Mouse (Mus musculus): ENCODE measurements around the gene Hsp90b1. TPM values are rescaled to one million over a fixed set of nuclear protein-coding genes. Genes with fewer than 3 reads are reported as not detected.
A peak's percentile ranks its signal among the peaks of the same experiment; 100 is the strongest.

Gene Hsp90b1
- polyA plus RNA-seq, 1 experiment from 2014 or later, result 592 TPM

DNA sequence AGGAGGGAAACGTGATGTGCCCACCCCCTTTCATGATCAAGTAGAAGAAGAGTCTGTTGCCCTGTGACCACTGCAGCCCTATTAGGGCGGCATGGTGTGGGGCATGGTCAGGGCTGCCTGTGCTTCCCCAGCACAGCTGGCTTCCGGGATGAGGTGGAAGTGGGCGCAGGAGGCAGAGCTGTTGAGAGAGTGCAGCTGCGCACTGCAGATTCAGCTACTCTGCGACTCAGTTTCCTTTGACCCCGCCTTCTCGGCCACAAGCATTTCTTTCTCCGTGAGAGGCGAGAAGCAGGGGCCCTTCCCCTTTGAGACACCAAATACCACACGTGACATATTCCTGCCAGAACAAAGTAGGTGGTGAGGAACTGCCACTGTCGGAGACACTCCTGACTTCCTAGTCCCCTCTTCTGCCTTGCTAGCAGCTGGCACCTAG, 22.3 kb upstream of the Hsp90b1 start:
- peak; percentile 92 for ATAC-seq (ENCODE audit: insufficient read depth)
- H3K4me1 ChIP-seq (ENCODE audit: insufficient read depth), result no peaks in the 10 kb centered on the region
- peak overlapping the region; percentile 59; the same call in 1 of the 2 replicates for H3K27ac ChIP-seq (ENCODE audit: low read depth)
- peak; percentile 85 for DNase-seq
- TF ChIP-seq CTCF (IDR thresholded peaks at IDR 0.05; ENCODE audit: low read depth), result no peak
- H3K4me2 ChIP-seq, result peak overlapping the region; percentile 63
- peak overlapping the region; percentile 42; the same call in 1 of the 2 replicates for H3K9ac ChIP-seq
- H3K9me3 ChIP-seq (ENCODE audit: low read depth, low read length), result no peaks in the 10 kb centered on the region
- H3K27me3 ChIP-seq (ENCODE audit: insufficient read depth, low read length), result no peaks in the 10 kb centered on the region
- peak overlapping the region; percentile 23 for H3K4me3 ChIP-seq (ENCODE audit: low read depth, low read length)
- WGBS, result 2% methylated on average over 12 of the region's 12 CpGs
- no peaks in the 10 kb centered on the region for H3K36me3 ChIP-seq (ENCODE audit: insufficient read depth)

DNA sequence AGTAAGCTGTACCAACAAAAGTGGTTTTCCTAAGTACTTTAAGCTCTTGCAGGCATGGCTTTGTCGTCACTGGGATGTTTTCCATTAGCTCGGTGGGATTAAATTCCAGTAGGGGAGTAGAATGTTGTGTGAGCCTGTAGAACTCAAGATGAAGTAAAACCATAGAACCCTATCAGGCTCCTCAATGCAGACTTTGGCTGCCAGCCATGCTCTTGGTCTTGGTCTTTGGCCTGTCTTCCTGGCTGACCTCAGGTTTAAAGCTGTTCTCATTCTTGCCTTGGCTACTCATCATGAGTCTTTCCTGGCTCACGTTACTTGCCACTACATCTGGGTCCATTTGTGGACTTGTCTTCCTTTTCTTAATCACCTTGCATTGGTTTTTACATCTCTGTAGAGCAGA, 6.8 kb upstream of the Hsp90b1 start:
- no peak for DNase-seq
- no peak overlapping the region for H3K4me2 ChIP-seq
- no peaks in the 10 kb centered on the region for H3K4me1 ChIP-seq (ENCODE audit: insufficient read depth)
- no peaks in the 10 kb centered on the region for H3K27me3 ChIP-seq (ENCODE audit: insufficient read depth, low read length)
- H3K4me3 ChIP-seq (ENCODE audit: low read depth, low read length), result no peak overlapping the region
- ATAC-seq (ENCODE audit: insufficient read depth), result no peak
- TF ChIP-seq CTCF (IDR thresholded peaks at IDR 0.05; ENCODE audit: low read depth), result no peak
- no peak overlapping the region for H3K27ac ChIP-seq (ENCODE audit: low read depth)
- H3K36me3 ChIP-seq (ENCODE audit: insufficient read depth), result no peaks in the 10 kb centered on the region
- WGBS, result 72% methylated on average over 3 of the region's 3 CpGs
- H3K9me3 ChIP-seq (ENCODE audit: low read depth, low read length), result no peaks in the 10 kb centered on the region
- H3K9ac ChIP-seq, result no peak overlapping the region

DNA sequence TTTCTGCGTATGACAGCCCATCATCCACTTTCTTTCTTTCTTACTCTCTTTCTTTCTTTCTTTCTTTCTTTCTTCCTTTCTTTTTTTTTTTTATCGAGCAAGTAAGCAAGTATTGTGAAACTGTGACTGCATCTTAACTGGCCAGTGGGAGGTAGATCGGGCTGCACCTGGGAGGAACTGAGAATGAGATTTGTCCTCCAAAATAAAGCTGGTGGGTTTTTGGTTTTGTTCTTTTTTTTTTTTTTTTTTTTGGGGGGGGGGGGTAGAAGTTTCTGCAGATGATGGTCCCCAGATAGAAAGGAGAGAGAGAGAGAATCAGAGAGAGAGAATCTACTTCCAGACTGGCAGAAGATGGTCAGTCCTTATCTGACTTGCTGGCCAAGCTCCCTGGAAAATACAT, 1.8 kb upstream of the Hsp90b1 start:
- no peaks in the 10 kb centered on the region for H3K9me3 ChIP-seq (ENCODE audit: low read depth, low read length)
- H3K4me3 ChIP-seq (ENCODE audit: low read depth, low read length), result peak overlapping the region; percentile 94; the same call in 1 of the 2 replicates
- peak overlapping the region; percentile 97; the same call in 1 of the 2 replicates for H3K9ac ChIP-seq
- ATAC-seq (ENCODE audit: insufficient read depth), result no peak
- H3K36me3 ChIP-seq (ENCODE audit: insufficient read depth), result peaks cover 19% of the 10 kb centered on the region
- H3K4me2 ChIP-seq, result peak overlapping the region; percentile 69
- H3K4me1 ChIP-seq (ENCODE audit: insufficient read depth), result peaks cover 15% of the 10 kb centered on the region; the same call in 1 of the 2 replicates
- DNase-seq, result no peak
- peak overlapping the region; percentile 96 for H3K27ac ChIP-seq (ENCODE audit: low read depth)
- 78% methylated on average over 3 of the region's 3 CpGs for WGBS
- no peak for TF ChIP-seq CTCF (IDR thresholded peaks at IDR 0.05; ENCODE audit: low read depth)
- H3K27me3 ChIP-seq (ENCODE audit: insufficient read depth, low read length), result no peaks in the 10 kb centered on the region

DNA sequence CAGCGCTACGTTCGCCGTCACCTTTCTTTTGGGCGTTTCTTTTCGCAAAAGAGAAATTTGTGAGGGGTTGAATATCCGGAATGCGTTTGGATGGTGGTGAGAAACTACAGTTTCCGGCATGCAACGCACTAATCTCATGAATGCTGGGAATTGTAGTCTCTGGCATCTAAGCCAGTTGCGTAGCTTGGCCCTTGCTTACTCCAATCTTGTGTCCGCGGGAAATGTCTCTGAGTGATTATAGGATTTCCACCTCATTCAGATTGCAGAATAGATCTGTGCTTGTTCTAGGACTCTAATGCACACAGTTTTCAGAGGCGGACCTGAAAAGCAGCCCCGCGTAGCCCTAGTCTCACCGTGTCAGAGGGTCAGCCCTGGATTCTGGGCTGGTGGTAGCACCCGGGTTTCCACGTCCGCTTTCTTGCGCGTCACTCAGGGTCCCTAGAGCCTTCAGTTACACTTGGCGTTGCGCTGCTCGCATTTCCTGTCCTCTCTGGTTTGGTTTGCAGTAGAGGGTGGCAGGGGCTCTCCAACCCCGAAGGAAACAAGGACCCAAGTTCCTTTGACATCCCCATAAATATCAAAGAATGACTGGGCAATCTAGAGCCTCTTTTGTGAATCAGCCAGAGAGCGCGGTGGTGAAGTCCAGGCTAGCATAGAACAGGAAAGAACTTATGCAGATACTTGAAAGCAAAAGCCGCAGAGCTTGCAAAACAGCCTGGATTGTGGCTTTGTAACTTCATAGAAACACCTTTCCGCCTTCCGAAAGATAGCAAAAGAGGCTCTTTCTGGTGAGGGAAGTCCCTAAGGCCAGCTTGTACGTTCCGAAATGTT, 828 bp upstream of the Hsp90b1 start:
- peak overlapping the region; percentile 96 for H3K27ac ChIP-seq (ENCODE audit: low read depth)
- WGBS, result 4% methylated on average over 33 of the region's 33 CpGs
- peak; percentile 96 for DNase-seq
- no peak for TF ChIP-seq CTCF (IDR thresholded peaks at IDR 0.05; ENCODE audit: low read depth)
- H3K9me3 ChIP-seq (ENCODE audit: low read depth, low read length), result no peaks in the 10 kb centered on the region
- H3K4me3 ChIP-seq (ENCODE audit: low read depth, low read length), result peak overlapping the region; percentile 94
- H3K27me3 ChIP-seq (ENCODE audit: insufficient read depth, low read length), result no peaks in the 10 kb centered on the region
- H3K36me3 ChIP-seq (ENCODE audit: insufficient read depth), result peaks cover 28% of the 10 kb centered on the region
- peak; percentile 88 for ATAC-seq (ENCODE audit: insufficient read depth)
- H3K9ac ChIP-seq, result peak overlapping the region; percentile 97
- H3K4me1 ChIP-seq (ENCODE audit: insufficient read depth), result peaks cover 20% of the 10 kb centered on the region; the same call in 1 of the 2 replicates
- peak overlapping the region; percentile 69 for H3K4me2 ChIP-seq

- peaks cover 28% of the 10 kb centered on the region; the same call in 1 of the 2 replicates for H3K4me1 ChIP-seq (ENCODE audit: insufficient read depth)
- no peak; the same call in 1 of the 2 replicates for ATAC-seq (ENCODE audit: insufficient read depth)
- WGBS, result under 1% methylated on average over 33 of the region's 33 CpGs
Measured at GRCm38 (mm10) chr10:86704589-86705191, 619 bp downstream of the Hsp90b1 start.

DNA sequence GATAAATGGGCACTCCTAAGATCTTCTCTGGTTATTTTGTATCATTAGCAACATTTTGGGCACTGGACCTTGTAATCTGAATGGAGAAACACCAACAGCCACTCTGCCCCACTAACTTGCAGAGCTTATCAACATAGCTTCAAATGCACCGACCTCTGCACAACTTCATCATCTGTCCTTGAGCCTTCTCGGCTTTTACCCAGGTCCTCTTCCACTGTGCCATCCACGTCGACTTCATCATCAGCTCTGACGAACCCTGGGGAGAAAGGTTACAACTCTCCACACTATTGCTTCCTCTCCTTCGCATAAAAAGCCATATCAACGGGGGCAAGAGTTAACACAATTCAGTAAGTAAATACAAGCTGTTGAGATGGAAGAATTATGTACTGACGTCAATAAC, 1.2 kb downstream of the Hsp90b1 start:
- Histone ChIP-seq H3K27ac (ENCODE audit: low read depth) (no peak overlapping the region; the same call in 1 of the 2 replicates), H3K4me2 (peak overlapping the region; percentile 89), H3K9ac (peak overlapping the region; percentile 97), H3K9me3 (ENCODE audit: low read depth, low read length) (no peaks in the 10 kb centered on the region), H3K4me3 (ENCODE audit: low read depth, low read length) (peak overlapping the region; percentile 94), H3K4me1 (ENCODE audit: insufficient read depth) (peaks cover 28% of the 10 kb centered on the region; the same call in 1 of the 2 replicates), H3K36me3 (ENCODE audit: insufficient read depth) (peaks cover 47% of the 10 kb centered on the region), H3K27me3 (ENCODE audit: insufficient read depth, low read length) (no peaks in the 10 kb centered on the region)
- TF ChIP-seq CTCF (IDR thresholded peaks at IDR 0.05; ENCODE audit: low read depth), result no peak
- no peak for ATAC-seq (ENCODE audit: insufficient read depth)
- under 1% methylated on average over 8 of the region's 8 CpGs for WGBS
- no peak for DNase-seq

More at GRCm38 (mm10) chr10:86704589-86705191, 619 bp downstream of the Hsp90b1 start:
- no peaks in the 10 kb centered on the region for H3K27me3 ChIP-seq (ENCODE audit: insufficient read depth, low read length)
- H3K9me3 ChIP-seq (ENCODE audit: low read depth, low read length), result no peaks in the 10 kb centered on the region
- DNase-seq, result peak; percentile 64
- H3K27ac ChIP-seq (ENCODE audit: low read depth), result peak overlapping the region; percentile 96
- peak overlapping the region; percentile 89 for H3K4me2 ChIP-seq
- H3K4me3 ChIP-seq (ENCODE audit: low read depth, low read length), result peak overlapping the region; percentile 94
- no peak for TF ChIP-seq CTCF (IDR thresholded peaks at IDR 0.05; ENCODE audit: low read depth)
- H3K36me3 ChIP-seq (ENCODE audit: insufficient read depth), result peaks cover 41% of the 10 kb centered on the region
- peak overlapping the region; percentile 97 for H3K9ac ChIP-seq

DNA sequence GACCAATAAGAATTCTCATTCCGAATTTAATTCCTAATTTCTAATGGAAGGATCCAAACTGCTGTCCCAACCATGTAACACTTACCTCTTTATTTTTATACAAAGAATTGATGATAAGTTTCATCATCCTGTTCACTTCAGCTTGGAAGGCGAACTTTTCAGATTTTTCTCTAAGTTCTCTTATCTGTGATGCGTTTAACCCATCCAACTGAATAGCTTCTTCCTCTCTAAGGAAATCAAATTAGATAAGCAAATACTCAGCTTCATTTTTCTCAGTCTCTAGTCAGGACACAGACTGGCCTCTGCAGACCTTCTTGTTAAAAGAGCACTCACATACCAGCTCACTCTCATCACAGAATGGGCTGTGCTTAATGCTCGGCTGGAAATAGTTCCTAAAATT, 1.9 kb downstream of the Hsp90b1 start:
- Histone ChIP-seq H3K4me1 (ENCODE audit: insufficient read depth) (peaks cover 28% of the 10 kb centered on the region; the same call in 1 of the 2 replicates), H3K9me3 (ENCODE audit: low read depth, low read length) (no peaks in the 10 kb centered on the region), H3K27me3 (ENCODE audit: insufficient read depth, low read length) (no peaks in the 10 kb centered on the region), H3K4me3 (ENCODE audit: low read depth, low read length) (peak overlapping the region; percentile 94), H3K9ac (peak overlapping the region; percentile 97), H3K36me3 (ENCODE audit: insufficient read depth) (peaks cover 53% of the 10 kb centered on the region), H3K4me2 (peak overlapping the region; percentile 89), H3K27ac (ENCODE audit: low read depth) (no peak overlapping the region)
- DNase-seq, result no peak
- WGBS, result 46% methylated on average over 4 of the region's 4 CpGs
- no peak for TF ChIP-seq CTCF (IDR thresholded peaks at IDR 0.05; ENCODE audit: low read depth)
- ATAC-seq (ENCODE audit: insufficient read depth), result no peak

All from lung, embryonic 14.5 days (tissue).